Mouse (Mus musculus): ENCODE results near the gene Otulinl.

Gene Otulinl

DNA sequence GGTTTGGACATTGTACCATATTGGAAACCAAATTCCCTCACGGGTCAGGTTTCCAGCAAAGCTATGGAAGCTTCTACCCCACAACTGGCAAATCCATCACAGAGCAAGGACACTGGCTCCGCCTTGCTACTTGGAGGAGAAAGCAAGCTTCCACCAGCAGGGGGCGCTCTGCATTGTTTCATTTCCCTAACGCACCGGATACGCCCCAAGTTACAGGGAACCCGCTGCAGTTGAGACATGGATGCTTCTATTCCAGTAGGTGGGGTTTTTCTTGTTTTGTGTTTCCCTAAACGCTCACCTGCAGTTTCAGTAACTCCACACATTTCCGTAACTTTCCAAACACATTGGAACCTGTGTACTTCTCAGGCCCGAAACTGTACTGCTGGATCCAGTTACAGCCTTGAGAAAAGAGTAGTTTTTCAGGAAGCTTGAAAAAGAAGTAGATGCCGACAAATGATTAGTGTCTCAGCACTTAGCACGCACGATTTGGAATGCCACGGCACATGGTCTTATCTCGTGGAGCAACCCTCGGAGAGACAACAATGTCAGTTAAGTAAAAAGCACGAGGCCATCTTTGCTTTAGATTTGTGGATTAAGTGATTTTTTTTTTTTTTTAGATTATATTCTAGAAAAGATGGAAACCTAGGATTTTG is 21.7 kb downstream of the Otulinl start:
- peaks cover 19% of the 10 kb centered on the region for H3K27me3 ChIP-seq (ENCODE audit: insufficient read depth, low read length)
- H3K36me3 ChIP-seq (ENCODE audit: insufficient read depth, low read length) = no peaks in the 10 kb centered on the region
- H3K4me3 ChIP-seq (replicated peaks; ENCODE audit: low read length) = no peak overlapping the region
- peaks cover 6% of the 10 kb centered on the region; the same call in 1 of the 2 replicates for H3K4me1 ChIP-seq (replicated peaks; ENCODE audit: low read depth, low read length)
- H3K9me3 ChIP-seq (ENCODE audit: low read length) = no peaks in the 10 kb centered on the region
- TF ChIP-seq CTCF (conservative IDR thresholded peaks at IDR 0.05; ENCODE audit: low read length) (peak; percentile 70), POU5F1 (IDR thresholded peaks at IDR 0.05; ENCODE audit: borderline replicate concordance, low read length) (no peak)

DNA sequence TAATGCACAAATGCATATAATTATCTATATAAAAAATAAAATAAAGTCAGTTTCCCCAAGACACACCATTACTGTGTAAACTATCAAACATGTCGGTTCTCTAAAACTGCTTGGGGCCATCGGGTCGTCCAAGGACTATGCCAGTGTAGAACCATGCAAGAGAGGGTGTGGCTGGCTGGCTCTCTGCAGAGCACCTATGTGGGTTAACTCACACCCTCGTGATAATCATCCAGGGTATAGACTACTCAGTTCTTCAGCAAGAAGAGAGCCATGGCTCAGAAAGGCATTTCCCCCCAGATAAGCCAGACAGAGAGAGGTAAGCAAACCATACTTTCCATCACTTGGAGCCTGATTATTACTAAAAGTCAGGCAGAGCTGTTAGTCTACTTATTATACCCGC is 22.2 kb downstream of the Otulinl start:
- Histone ChIP-seq H3K27me3 (ENCODE audit: insufficient read depth, low read length) (peaks cover 24% of the 10 kb centered on the region), H3K36me3 (ENCODE audit: insufficient read depth, low read length) (no peaks in the 10 kb centered on the region), H3K4me1 (replicated peaks; ENCODE audit: low read depth, low read length) (peaks cover 6% of the 10 kb centered on the region; the same call in 1 of the 2 replicates), H3K4me3 (replicated peaks; ENCODE audit: low read length) (no peak overlapping the region), H3K9me3 (ENCODE audit: low read length) (no peaks in the 10 kb centered on the region)
- TF ChIP-seq POU5F1 (IDR thresholded peaks at IDR 0.05; ENCODE audit: borderline replicate concordance, low read length) = no peak
- TF ChIP-seq CTCF (conservative IDR thresholded peaks at IDR 0.05; ENCODE audit: low read length) = no peak
- TF ChIP-seq NANOG (IDR thresholded peaks at IDR 0.05; ENCODE audit: borderline replicate concordance, low read length) = no peak

DNA sequence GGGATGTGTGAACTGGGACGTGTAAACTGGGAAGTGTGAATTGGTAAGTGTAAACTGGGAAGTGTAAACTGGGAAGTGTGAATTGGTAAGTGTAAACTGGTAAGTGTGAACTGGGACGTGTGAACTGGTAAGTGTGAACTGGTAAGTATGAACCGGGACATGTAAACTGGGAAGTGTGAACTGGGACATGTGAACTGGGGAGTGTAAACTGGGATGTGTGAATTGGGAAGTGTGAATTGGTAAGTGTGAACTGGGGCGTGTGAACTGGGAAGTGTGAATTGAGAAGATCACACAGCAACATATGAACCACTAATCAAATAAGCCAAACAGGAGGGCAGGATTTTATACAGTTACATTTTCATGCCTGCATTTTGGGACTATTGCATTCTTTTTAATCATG is 23.0 kb downstream of the Otulinl start:
- TF ChIP-seq CTCF (conservative IDR thresholded peaks at IDR 0.05; ENCODE audit: low read length) (no peak), POU5F1 (IDR thresholded peaks at IDR 0.05; ENCODE audit: borderline replicate concordance, low read length) (no peak), NANOG (IDR thresholded peaks at IDR 0.05; ENCODE audit: borderline replicate concordance, low read length) (no peak)
- H3K4me3 ChIP-seq (replicated peaks; ENCODE audit: low read length) = no peak overlapping the region
- no peaks in the 10 kb centered on the region for H3K9me3 ChIP-seq (ENCODE audit: low read length)
- peaks cover 27% of the 10 kb centered on the region for H3K27me3 ChIP-seq (ENCODE audit: insufficient read depth, low read length)
- no peaks in the 10 kb centered on the region for H3K36me3 ChIP-seq (ENCODE audit: insufficient read depth, low read length)
- H3K4me1 ChIP-seq (replicated peaks; ENCODE audit: low read depth, low read length) = peaks cover 6% of the 10 kb centered on the region; the same call in 1 of the 2 replicates

DNA sequence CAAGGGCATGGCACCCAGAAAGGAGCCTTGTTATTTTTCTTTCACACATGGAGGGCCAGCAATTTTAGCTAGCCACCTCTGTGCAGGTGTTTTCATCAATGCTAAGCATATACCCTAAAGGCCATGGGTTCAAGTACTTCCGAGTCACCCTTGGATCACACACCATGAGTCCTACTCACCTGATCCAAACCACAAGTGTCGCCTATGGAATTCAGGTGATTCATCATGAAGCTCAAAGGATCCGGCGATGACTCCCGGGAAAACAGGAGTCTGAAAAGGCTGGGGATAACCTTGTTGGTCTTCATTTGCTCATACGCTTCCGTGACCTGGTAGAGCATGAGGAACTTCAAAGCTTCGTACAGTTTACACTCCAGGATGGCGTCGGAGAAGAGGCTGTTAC is 23.5 kb downstream of the Otulinl start:
- no peaks in the 10 kb centered on the region for H3K36me3 ChIP-seq (ENCODE audit: insufficient read depth, low read length)
- no peaks in the 10 kb centered on the region for H3K9me3 ChIP-seq (ENCODE audit: low read length)
- peaks cover 6% of the 10 kb centered on the region; the same call in 1 of the 2 replicates for H3K4me1 ChIP-seq (replicated peaks; ENCODE audit: low read depth, low read length)
- TF ChIP-seq NANOG (IDR thresholded peaks at IDR 0.05; ENCODE audit: borderline replicate concordance, low read length) (no peak), POU5F1 (IDR thresholded peaks at IDR 0.05; ENCODE audit: borderline replicate concordance, low read length) (no peak), CTCF (conservative IDR thresholded peaks at IDR 0.05; ENCODE audit: low read length) (no peak)
- H3K27me3 ChIP-seq (ENCODE audit: insufficient read depth, low read length) = peaks cover 27% of the 10 kb centered on the region
- no peak overlapping the region for H3K4me3 ChIP-seq (replicated peaks; ENCODE audit: low read length)

DNA sequence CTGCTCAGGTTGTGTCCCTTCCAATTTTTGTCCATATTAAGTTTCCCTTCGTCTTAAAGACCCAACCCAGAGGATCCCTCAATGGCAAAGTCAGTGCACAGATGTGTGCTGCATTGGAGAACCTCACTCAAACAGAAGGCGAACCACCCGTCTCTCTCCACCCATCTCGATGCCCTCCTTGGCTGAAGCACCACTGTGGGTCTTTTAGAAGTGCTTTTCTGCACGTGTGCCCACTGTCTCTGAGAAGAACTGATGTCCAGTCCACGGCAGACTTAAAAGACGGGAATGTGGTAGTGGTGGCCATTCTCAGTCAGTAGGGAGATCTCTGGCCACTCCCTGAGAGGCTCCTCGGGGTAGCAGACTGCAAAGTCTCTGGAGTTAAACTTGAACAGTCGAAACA is 24.8 kb downstream of the Otulinl start:
- H3K4me3 ChIP-seq (replicated peaks; ENCODE audit: low read length) = no peak overlapping the region
- TF ChIP-seq CTCF (conservative IDR thresholded peaks at IDR 0.05; ENCODE audit: low read length) (no peak), POU5F1 (IDR thresholded peaks at IDR 0.05; ENCODE audit: borderline replicate concordance, low read length) (no peak), NANOG (IDR thresholded peaks at IDR 0.05; ENCODE audit: borderline replicate concordance, low read length) (no peak)
- H3K4me1 ChIP-seq (replicated peaks; ENCODE audit: low read depth, low read length) = peaks cover 6% of the 10 kb centered on the region; the same call in 1 of the 2 replicates
- no peaks in the 10 kb centered on the region for H3K36me3 ChIP-seq (ENCODE audit: insufficient read depth, low read length)
- peaks cover 27% of the 10 kb centered on the region for H3K27me3 ChIP-seq (ENCODE audit: insufficient read depth, low read length)
- H3K9me3 ChIP-seq (ENCODE audit: low read length) = no peaks in the 10 kb centered on the region

DNA sequence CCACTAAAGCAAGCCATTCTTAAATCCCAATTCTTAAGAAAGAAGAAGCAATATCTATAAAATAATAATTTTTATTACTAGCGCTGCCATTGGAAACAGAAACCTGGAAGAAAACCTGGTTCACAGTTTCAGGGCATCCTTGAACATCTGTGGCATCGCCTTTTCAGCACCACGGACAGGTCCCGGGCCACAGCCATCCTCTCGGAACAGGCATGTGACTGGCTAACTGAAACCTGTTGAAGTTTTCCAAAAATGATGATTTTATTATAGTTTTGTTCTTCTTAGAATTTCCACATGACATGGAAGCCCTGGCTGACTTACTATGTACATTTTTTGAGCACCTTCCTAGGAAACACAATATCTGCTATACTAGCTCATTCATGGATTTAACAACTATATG is 26.4 kb downstream of the Otulinl start:
- Histone ChIP-seq H3K4me3 (replicated peaks; ENCODE audit: low read length) (no peak overlapping the region), H3K36me3 (ENCODE audit: insufficient read depth, low read length) (no peaks in the 10 kb centered on the region), H3K9me3 (ENCODE audit: low read length) (no peaks in the 10 kb centered on the region), H3K4me1 (replicated peaks; ENCODE audit: low read depth, low read length) (peaks cover 6% of the 10 kb centered on the region; the same call in 1 of the 2 replicates), H3K27me3 (ENCODE audit: insufficient read depth, low read length) (peaks cover 27% of the 10 kb centered on the region)
- no peak for TF ChIP-seq NANOG (IDR thresholded peaks at IDR 0.05; ENCODE audit: borderline replicate concordance, low read length)
- TF ChIP-seq CTCF (conservative IDR thresholded peaks at IDR 0.05; ENCODE audit: low read length) = no peak
- TF ChIP-seq POU5F1 (IDR thresholded peaks at IDR 0.05; ENCODE audit: borderline replicate concordance, low read length) = no peak

DNA sequence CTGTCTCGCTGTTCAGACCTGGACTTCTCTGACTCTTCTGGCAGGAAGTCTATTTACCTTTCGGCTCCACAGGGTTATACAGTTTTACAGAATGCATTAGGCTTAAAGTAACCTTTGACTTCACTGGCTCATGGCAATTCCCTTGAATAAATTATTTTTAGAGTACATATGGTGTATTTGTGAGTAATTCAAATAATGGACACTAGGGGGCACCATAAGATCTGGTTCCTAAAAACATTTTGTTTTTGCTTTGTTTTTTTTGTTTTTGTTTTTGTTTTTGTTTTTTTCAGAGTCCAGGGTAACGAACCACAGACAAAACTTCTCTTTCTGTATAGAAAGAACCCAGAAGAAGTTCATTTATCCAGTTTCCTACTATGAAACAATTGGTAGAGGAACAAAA is 33.7 kb downstream of the Otulinl start:
- Histone ChIP-seq H3K36me3 (ENCODE audit: insufficient read depth, low read length) (no peaks in the 10 kb centered on the region), H3K9me3 (ENCODE audit: low read length) (no peaks in the 10 kb centered on the region), H3K4me1 (replicated peaks; ENCODE audit: low read depth, low read length) (peaks cover 12% of the 10 kb centered on the region; the same call in 1 of the 2 replicates), H3K4me3 (replicated peaks; ENCODE audit: low read length) (no peak overlapping the region), H3K27me3 (ENCODE audit: insufficient read depth, low read length) (peaks cover 4% of the 10 kb centered on the region; the same call in 1 of the 2 replicates)
- no peak for TF ChIP-seq POU5F1 (IDR thresholded peaks at IDR 0.05; ENCODE audit: borderline replicate concordance, low read length)
- peak; percentile 71 for TF ChIP-seq CTCF (conservative IDR thresholded peaks at IDR 0.05; ENCODE audit: low read length)

DNA sequence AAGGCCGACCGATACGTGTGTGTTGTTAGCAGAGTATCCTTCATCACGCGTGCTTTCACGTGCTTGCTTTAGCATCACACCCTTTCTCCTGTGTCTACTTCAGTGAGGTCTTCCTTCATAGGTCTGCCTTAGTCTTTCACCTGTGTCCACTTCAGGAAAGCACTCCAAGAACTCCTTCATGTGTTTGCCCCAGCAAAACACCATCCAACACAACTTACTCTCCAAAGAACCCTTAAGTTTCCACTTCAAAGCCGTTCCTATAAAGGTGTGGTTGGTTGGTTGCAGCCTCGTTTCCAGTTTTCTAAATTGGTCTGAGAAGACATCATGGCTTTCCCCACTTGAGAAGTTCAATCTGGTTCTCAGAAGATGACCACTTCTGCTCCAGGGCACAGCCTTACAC is 34.7 kb downstream of the Otulinl start:
- TF ChIP-seq NANOG (IDR thresholded peaks at IDR 0.05; ENCODE audit: borderline replicate concordance, low read length) = no peak
- TF ChIP-seq CTCF (conservative IDR thresholded peaks at IDR 0.05; ENCODE audit: low read length) = no peak
- TF ChIP-seq POU5F1 (IDR thresholded peaks at IDR 0.05; ENCODE audit: borderline replicate concordance, low read length) = no peak
- no peaks in the 10 kb centered on the region for H3K9me3 ChIP-seq (ENCODE audit: low read length)

DNA sequence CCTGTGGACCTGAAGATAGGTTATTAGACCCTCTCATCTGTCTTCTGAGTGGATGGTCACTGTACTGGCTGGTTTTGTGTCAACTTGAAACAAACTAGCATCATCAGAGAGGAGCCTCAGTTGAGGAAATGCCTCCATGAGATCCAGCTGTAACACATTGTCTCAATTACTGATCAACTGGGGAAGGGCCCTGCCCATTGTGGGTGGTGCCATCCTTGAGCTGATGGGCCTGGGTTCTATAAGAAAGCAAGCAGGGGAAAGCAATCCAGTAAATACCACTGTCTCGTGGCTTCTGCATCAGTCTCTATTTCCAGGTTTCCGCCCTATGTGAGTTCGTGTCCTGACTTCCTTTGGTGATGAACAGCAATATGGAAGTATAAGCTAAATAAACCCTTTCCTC is 36.1 kb downstream of the Otulinl start:
- peaks cover 19% of the 10 kb centered on the region for H3K4me1 ChIP-seq (replicated peaks; ENCODE audit: low read depth, low read length)
- no peak for TF ChIP-seq POU5F1 (IDR thresholded peaks at IDR 0.05; ENCODE audit: borderline replicate concordance, low read length)
- no peak for TF ChIP-seq NANOG (IDR thresholded peaks at IDR 0.05; ENCODE audit: borderline replicate concordance, low read length)
- no peak for TF ChIP-seq CTCF (conservative IDR thresholded peaks at IDR 0.05; ENCODE audit: low read length)
- no peaks in the 10 kb centered on the region for H3K36me3 ChIP-seq (ENCODE audit: insufficient read depth, low read length)
- H3K27me3 ChIP-seq (ENCODE audit: insufficient read depth, low read length) = peaks cover 4% of the 10 kb centered on the region; the same call in 1 of the 2 replicates
- no peaks in the 10 kb centered on the region for H3K9me3 ChIP-seq (ENCODE audit: low read length)
- H3K4me3 ChIP-seq (replicated peaks; ENCODE audit: low read length) = no peak overlapping the region

More for the DNA sequence above, 34.7 kb downstream of the Otulinl start:
- Histone ChIP-seq H3K27me3 (ENCODE audit: insufficient read depth, low read length) (peaks cover 4% of the 10 kb centered on the region; the same call in 1 of the 2 replicates), H3K36me3 (ENCODE audit: insufficient read depth, low read length) (no peaks in the 10 kb centered on the region), H3K4me3 (replicated peaks; ENCODE audit: low read length) (no peak overlapping the region), H3K4me1 (replicated peaks; ENCODE audit: low read depth, low read length) (peaks cover 12% of the 10 kb centered on the region; the same call in 1 of the 2 replicates)

All from E14TG2a.4 (cell line).